Mouse (Mus musculus): ENCODE results near the gene Mmrn1.
"Not testable (repeated sequence)": the region's sequence is repeated elsewhere in the genome, so short reads cannot be mapped to it uniquely, and the experiment has no call there.

Gene Mmrn1

GRCm38 (mm10) chr6:60924676-60925075, at the start of gene Mmrn1:
Gene Mmrn1, plus strand, starts transcription at chr6:60924976.
- DNase-seq, result not testable (repeated sequence)

- DNase-seq, result no peak
These were observed 44.4 kb upstream of the Mmrn1 start for GRCm38 (mm10) chr6:60880362-60880761.

DNA sequence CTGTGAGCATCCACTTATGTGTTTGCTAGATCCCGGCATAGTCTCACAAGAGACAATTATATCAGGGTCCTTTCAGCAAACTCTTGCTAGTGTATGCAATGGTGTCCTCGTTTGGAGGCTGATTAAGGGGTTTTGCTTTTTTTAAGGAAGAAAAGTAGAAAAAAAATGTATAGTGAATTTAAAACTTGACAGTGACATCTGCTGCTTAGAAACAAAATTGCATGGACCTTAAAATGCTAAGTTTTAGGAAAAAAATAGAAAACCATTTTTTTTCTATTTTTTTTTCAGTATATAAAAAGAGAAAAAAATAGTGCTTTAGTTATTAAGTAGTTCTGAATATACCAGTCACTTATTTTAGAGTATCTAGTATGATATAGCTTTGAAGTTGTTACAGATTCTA, 43.2 kb upstream of the Mmrn1 start:
- no peak for DNase-seq

GRCm38 (mm10) chr6:60907272-60907671, 17.5 kb upstream of the Mmrn1 start:
- no peak for DNase-seq

DNA sequence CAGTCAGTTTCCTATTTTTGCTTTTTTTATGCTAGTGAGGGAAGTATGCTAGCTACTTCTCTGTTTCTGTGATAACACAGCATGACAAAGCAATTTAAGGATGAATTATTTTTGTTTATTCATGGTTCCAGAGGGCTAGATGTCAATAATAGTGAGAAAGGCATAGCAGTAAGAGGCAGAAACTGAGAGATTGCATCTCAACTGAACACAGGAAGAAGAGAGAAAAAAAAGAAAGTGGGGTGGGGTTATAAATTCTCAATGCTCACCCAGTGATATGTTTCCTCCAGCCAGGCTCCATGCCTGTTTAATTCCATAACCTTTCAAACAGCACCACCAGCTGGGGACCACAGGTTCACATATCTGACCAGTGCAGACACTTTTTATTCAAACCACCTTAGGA, 6.6 kb downstream of the Mmrn1 start:
- DNase-seq, result no peak

GRCm38 (mm10) chr6:60934835-60935234, 10.1 kb downstream of the Mmrn1 start:
- no peak for DNase-seq

GRCm38 (mm10) chr6:60935448-60936130, 10.8 kb downstream of the Mmrn1 start:
- DNase-seq, result no peak

DNA sequence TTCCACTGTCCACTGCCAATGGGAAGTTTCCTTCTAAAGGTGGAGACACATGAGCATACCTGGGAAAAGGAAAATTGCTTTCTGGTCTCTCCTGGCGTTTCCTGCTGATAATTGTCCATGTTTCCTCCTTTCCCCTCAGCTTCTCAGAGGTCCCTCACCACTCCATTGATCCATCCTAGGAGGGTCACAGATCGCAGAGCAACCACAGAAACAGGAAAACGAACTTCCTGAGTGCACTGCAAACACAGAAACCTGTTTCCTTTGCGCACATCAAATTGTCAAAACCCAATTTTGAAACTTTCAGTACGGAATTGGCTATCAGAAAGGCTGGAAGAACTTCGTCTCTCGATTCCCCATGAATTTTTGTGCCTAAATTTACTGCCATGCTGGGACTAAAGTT, 19.4 kb downstream of the Mmrn1 start:
- no peak for DNase-seq

GRCm38 (mm10) chr6:60944621-60945020, 19.8 kb downstream of the Mmrn1 start:
- no peak for DNase-seq

DNA sequence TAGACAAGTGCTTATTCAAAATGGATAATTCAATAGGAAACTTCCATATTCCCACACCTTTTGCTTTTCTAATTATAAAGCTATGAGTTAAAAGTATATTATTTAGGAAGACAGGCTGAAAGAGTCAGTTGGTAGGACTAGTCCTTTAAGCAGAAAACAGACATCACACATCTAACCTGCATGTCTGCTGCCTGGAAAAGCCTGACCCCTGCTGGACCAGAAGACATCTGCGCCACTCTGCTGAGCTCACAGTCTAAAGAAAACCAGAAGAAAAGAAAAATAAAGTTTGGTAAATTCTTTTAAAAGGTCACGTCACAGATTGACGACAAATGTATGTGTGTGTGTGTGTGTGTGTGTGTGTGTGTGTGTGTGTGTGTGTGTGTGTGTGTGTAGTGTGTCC, 25.6 kb downstream of the Mmrn1 start:
- peak; percentile 25 for DNase-seq

DNA sequence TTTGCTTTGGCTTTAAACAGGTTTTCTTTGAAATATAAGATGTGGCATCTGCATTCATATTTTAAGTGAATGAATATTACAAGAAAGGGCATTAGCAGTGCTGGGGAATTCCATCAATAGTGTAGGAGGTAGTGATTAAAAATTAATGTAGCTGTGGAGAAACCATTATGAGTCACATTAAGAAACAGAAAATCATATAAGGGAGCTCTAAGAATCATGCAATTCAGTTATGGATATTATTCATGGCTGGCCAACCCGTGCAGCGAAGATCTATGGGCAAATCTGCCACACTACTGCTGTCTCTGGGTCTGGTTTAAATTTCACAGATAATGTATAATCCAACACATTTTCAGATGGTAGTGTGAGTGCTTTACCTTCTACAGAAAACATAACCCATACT, 36.5 kb downstream of the Mmrn1 start:
- DNase-seq, result no peak

- DNase-seq, result no peak
These were observed 37.1 kb downstream of the Mmrn1 start for GRCm38 (mm10) chr6:60961838-60962237.

GRCm38 (mm10) chr6:60962668-60963067, 37.9 kb downstream of the Mmrn1 start:
- DNase-seq, result no peak

DNA sequence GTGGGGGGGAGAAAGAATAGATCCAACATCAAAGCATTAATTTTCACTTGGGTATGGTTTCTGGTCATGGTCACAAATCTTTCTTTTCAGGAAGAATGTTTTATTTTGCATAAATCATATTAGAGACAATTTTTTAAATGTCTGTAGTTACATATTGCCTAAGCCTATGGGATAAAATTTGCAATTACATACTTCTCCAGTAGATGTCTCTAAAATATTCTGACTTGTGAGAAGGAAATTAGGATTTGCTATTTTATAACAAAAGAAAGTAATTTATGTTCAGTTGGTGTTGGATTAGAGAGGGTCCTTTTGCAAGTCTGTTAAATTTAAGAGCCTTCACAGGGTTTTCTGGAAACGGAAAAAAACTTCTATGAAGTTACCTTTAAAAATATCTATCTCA, 39.0 kb downstream of the Mmrn1 start:
- DNase-seq, result no peak

- no peak for DNase-seq
These were observed 42.2 kb downstream of the Mmrn1 start for GRCm38 (mm10) chr6:60966931-60967330.

GRCm38 (mm10) chr6:60969407-60969806, 44.6 kb downstream of the Mmrn1 start:
- DNase-seq, result no peak

DNA sequence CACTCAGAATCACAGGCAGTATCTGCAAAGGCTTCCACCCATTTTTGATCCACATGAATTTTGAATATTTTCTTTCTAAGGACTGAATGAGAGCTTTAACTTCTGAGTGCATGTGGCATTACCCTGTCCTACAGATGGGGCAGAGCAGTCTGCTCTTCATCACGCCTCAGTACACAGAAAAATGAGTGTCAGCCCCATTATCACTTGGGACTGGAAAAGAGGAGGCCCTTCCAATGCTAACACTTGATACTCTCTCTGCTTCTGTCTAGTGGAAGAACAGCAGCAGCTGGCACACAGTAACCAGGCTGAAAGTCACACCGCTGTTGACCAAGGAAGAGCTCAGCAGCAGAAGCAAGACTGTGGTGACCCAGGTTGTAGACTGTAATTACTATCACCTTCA, 46.0 kb downstream of the Mmrn1 start:
- no peak for DNase-seq

GRCm38 (mm10) chr6:60978610-60979009, 53.8 kb downstream of the Mmrn1 start:
- DNase-seq, result no peak

- no peak for DNase-seq
These were observed 54.3 kb downstream of the Mmrn1 start for GRCm38 (mm10) chr6:60979039-60979438.

- no peak for DNase-seq
These were observed 59.6 kb downstream of the Mmrn1 start for GRCm38 (mm10) chr6:60984360-60984759.

- no peak for DNase-seq
These were observed 61.1 kb downstream of the Mmrn1 start for GRCm38 (mm10) chr6:60985919-60986318.

DNA sequence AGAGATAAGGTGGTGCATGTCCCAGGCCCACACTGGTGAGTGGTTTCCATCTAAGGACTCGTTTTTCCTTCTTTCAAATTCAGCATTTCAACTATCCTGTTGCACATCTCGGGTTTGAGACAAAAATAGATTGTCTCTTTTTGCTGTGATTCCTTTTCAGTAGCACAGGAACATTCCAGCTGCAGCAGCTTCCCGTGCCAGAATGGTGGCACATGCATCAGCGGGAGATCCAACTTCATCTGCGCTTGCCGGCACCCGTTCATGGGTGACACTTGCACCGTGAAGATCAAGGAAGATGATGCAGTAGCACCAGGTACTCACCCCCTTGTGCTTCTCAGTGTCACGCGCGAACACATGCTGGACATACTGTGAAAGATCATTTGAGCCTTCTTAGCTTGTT, 62.1 kb downstream of the Mmrn1 start:
- no peak for DNase-seq

- DNase-seq, result no peak
These were observed 63.0 kb downstream of the Mmrn1 start for GRCm38 (mm10) chr6:60987804-60988203.

DNA sequence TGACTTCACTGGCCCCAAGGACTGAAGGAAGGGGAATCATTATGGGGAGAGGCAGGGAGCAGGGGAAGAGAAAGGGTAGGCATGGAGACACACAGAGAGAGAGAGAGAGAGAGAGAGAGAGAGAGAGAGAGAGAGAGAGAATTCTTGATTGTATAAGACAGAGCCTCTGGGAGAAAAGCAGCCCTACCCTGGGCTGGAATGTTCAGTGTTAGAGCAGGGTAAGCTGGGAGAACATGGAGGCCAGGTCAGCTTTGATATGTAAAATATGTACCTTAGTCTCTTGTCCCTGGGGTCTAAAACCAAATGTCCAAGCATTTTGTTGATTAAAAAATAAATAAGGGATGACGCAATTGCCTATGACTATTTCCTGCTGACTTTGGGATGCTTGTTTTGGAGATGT, 67.6 kb downstream of the Mmrn1 start:
- DNase-seq, result no peak

- no peak for DNase-seq
These were observed 68.8 kb downstream of the Mmrn1 start for GRCm38 (mm10) chr6:60993386-60994108.
